Mouse (Mus musculus): ENCODE measurements around the gene St6galnac6. TPM values are rescaled to one million over a fixed set of nuclear protein-coding genes. Genes with fewer than 3 reads are reported as not detected.

Gene St6galnac6
- total RNA-seq, 4 experiments from 2014 or later: 110 to 144 (median 116) TPM

GRCm38 (mm10) chr2:32610610-32611229, 11.2 kb downstream of the St6galnac6 start:
- no peak for DNase-seq (ENCODE audit: low spot score in 2 of 2)

- DNase-seq (ENCODE audit: low spot score in 2 of 2): no peak
Measured at GRCm38 (mm10) chr2:32612274-32612673, 12.8 kb downstream of the St6galnac6 start.

DNA sequence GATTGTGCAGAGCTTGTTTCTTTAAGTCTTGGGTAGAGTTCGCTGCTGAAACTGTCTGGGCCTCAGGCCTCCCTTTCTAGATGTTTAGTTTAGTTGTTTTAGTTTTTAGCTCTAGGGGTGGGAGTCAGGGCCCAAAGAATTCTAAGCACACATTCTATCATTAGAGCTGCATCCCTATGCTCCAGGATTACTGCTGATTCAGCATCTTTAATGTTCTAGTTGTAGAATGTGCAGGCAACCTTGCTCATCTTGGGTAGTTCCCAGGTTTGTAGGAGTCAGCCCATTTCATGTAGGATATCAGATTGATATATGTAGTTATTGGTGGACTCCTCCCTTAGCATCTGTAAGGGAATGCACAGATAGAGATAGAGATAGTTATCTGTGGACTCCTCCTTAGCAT, 17.6 kb downstream of the St6galnac6 start:
- no peak for DNase-seq (ENCODE audit: low spot score in 2 of 2)

GRCm38 (mm10) chr2:32617601-32618000, 18.1 kb downstream of the St6galnac6 start:
- DNase-seq (ENCODE audit: low spot score in 2 of 2): no peak

DNA sequence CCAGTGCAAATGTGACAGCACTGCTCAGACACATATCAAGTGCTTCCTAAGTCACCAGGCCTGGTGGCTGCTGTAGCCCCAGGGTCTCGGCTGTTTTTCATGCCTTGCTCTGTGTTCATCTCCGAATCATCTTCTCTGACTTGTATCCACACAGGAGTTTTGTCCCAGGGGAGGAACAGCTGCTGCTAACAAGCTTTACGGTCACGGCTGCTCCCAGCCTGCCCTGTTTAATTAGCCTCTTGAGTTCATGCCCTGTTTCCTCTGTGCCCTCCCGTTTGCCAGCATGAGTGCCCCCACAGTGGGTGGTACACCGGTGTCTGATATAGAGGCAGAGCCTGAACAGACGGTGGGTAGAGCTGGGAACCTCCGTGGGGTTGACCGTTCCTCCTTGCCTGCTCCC, 18.5 kb downstream of the St6galnac6 start:
- no peak for DNase-seq (ENCODE audit: low spot score in 2 of 2)

- DNase-seq (ENCODE audit: low spot score in 2 of 2): no peak
Measured at GRCm38 (mm10) chr2:32620682-32621516, 21.4 kb downstream of the St6galnac6 start.

GRCm38 (mm10) chr2:32621517-32621859, 22.0 kb downstream of the St6galnac6 start, which contains the start of gene Ak1:
Gene Ak1, plus strand, starts transcription at chr2:32621758.
- DNase-seq (ENCODE audit: low spot score in 2 of 2): no peak

GRCm38 (mm10) chr2:32624111-32624748, 24.7 kb downstream of the St6galnac6 start:
- no peak for DNase-seq (ENCODE audit: low spot score in 2 of 2)

DNA sequence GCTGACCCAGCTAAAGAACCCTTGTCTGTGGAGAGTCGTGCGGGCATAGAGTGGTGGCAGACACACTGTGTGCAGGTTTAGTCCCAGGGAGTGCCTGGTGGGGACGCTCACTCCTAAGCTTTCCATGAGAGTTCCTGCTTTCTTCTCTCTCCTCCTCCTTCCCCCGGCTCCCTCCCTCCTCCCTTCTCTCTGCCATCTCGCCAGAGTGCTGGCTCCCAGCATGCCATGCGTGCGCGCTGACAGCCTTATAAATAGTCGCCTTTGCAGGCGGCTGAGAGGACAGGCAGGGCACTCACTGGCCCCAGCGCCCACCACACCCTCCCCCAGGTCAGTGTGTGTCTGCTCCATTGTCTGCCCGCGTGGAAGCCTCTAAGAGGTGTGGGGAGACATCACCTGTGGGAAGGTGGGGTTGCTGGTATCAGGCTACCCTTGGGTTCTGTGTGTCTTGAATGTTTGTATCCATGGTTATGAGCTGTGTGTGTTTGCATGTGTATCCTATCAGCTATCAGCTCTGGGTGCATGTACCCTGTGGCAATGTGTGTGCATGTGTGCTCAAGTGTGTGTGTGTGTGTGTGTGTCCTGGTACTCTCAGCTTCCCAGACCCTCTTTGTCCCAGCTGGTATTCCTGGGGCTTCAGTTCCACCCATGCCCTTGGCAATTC, 25.8 kb downstream of the St6galnac6 start:
- peak; percentile 87 to 90 for DNase-seq (ENCODE audit: low spot score in 2 of 2)

GRCm38 (mm10) chr2:32625873-32626694, 26.6 kb downstream of the St6galnac6 start:
- DNase-seq (ENCODE audit: low spot score in 2 of 2): peak; percentile 70 to 75

GRCm38 (mm10) chr2:32627266-32628043, 27.9 kb downstream of the St6galnac6 start:
- DNase-seq (ENCODE audit: low spot score in 2 of 2): no peak

GRCm38 (mm10) chr2:32628044-32628550, 28.6 kb downstream of the St6galnac6 start:
- DNase-seq (ENCODE audit: low spot score in 2 of 2): no peak

DNA sequence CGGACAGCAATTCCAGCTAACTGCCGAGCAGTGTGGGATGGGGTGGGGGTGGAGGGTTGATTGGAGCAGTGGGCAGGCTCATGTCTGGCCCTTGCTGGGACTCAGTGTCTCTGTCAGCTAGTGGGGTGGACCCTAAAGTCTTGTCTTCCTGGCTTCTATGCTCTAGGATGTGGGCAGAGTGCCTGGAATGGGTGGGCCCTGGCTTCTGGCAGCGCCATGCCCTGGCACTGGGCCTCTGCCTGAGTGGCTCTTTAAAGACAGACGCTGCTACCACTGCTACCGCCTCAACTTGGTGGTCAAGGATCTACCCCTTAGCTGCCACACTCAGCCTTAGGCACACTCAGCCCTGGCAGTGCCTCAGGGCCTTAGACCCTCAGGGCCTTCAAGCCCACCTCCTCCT, 29.2 kb downstream of the St6galnac6 start:
- DNase-seq (ENCODE audit: low spot score in 2 of 2): peak; percentile 75 to 78

DNA sequence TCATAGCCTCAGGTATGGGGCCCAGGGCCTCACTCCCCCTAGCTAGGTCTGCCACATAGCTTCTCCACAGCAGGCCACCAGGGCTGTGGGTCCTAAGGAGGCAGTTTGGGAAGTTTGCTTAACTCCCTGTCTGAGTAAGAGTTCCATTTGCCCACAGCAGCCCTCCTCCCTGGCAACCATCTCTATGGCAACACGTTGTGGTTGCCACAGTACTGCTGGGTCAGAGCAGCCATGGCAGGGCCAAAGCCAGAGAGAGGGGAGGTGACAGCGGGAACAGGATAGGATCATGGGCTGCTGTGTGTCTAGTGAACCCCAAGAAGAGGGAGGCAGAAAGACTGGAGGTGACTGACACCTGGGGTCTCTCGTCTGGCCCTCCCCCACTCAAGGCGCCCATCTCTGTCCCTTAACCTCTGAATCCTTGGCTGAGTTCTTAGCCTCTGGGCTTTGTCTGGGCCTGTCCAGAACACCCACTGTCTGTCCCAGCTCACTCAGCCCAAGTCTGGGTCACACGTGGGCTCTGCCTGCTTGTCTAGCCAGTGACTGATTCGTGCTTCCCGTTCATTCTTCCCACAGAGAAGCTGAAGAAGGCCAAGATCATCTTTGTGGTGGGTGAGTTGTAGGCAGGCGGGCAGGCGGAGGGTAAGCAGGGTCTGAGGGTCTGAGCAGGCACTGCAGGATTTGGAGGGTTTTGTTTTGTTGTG, 29.9 kb downstream of the St6galnac6 start:
- no peak for DNase-seq (ENCODE audit: low spot score in 2 of 2)

DNA sequence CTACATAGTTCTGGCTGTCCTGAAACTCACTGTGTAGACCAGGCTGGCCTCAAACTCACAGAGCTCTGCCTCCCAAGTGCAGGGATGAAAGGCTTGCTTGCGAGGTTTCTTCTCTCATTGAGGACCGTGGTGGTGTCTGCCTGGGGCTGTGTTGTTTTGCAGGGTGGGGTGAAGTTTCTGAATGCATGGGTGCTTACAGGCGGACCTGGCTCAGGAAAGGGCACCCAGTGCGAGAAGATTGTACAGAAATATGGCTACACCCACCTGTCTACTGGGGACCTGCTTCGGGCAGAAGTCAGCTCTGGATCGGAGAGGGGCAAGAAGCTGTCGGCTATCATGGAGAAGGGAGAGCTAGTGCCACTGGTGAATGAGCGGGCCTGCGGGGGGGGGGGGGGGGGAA, 30.5 kb downstream of the St6galnac6 start:
- DNase-seq (ENCODE audit: low spot score in 2 of 2): no peak

DNA sequence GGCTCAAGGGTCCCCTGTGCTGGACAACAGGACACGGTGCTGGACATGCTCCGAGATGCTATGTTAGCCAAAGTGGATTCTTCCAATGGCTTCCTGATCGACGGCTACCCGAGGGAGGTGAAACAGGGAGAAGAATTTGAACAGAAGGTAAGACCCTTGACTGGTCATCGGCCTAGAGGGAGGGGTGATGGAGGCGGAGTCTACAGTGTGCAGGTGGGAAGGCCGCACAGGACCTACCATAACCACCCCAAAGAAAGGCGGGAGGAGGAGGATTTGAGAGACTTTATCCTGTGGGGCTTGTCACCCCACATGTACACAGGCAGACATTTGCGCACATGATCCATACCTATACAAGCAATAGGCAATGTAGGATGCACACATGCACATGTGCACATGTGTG, 31.5 kb downstream of the St6galnac6 start:
- DNase-seq (ENCODE audit: low spot score in 2 of 2): no peak

DNA sequence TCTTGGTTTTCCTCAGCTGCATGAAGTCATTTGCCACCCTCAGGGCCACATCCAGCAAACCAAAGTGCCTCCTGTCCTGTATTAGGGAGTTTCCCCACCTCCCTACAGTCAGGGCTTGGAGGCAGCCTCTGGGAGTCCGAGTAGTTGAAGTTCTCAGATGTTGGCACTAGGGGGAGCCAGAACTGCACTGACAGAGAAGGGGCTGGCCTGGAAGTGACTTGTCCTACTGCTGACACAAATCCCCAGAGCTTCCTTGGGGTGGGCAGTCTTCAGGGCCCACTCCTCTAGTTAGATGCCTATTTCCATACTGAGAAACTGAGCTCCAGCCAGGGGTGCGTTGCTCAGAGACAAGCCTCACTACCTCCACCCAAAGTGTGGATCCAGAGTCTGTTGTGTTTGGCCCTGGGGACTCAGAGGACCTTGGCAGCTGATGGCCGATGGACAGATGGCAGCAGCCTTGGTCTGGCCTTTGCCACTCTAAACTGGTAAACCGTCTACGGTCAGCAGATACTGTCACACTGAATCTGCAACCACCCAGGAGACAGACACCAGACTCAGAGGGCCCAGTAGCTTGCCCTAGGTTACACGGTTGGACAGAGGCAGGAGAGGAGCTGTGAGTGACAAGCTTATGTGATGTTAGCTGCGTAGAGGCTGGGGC, 32.4 kb downstream of the St6galnac6 start:
- peak in 1 of 2 experiments; percentile 70 for DNase-seq (ENCODE audit: low spot score in 2 of 2)

DNA sequence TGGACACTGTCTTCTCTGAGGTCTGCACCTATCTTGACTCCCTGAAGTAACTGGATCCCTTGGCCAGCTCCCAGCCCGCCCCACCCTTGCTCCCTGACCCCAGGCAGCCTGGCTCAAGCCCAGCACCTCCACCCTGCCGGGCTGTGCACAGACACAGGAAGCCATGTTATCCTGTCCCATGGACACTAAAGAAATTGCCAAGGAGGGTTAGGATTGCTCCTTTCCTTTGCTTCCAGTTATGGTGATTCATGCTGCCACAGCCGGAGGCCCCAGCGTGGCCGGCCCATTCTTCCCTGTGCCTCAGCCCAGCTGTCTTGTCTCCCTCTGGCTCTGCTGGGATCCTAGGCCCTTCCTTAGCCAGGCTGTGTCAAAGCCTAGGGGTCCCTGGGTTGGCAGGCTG, 34.2 kb downstream of the St6galnac6 start:
- DNase-seq (ENCODE audit: low spot score in 2 of 2): no peak
